Mouse (Mus musculus): ENCODE results near the gene Sgpp1.
A peak's percentile ranks its signal among the peaks of the same experiment; 100 is the strongest.
"Not testable (repeated sequence)": the region's sequence is repeated elsewhere in the genome, so short reads cannot be mapped to it uniquely, and the experiment has no call there.

Gene Sgpp1

DNA sequence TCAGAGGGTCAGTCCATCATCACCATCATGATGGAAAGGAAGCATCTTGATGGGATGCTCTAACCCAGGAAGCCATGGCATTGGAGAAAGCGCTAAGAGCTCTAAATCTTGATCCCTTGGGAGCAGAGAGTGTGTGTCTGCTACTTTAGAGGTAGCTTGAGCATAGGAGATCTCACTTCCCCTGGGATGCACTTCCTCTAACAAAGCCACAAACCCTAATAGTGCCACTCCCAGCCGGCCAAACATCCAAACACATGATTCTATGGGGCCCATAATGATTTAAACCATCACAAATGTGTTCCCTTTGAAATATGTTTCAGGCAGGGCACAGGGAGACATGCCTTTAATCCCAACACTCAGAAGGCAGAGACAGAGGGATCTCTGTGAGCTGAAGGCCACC, 46.5 kb downstream of the Sgpp1 start:
- no peak for DNase-seq (ENCODE audit: low spot score in 2 of 2)

DNA sequence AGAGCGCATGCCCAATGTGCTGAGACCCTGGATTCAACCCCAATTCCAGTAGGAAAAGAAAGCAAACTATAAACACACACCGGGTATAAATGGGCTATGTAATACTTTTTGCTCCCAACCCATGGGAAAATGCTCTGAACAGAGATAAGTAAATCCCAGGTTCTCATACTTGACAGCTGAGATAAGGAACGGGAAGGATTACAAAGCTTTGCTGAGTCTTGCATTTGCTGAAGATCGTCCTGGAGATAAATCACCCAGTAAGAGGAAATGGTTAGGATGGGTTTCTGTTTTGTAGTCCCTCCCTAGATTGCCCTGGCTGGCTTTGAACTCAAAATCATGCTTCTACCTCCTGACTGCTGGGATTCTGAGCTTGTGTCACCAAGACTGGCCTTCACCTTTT, 48.2 kb downstream of the Sgpp1 start:
- no peak for DNase-seq (ENCODE audit: low spot score in 2 of 2)

DNA sequence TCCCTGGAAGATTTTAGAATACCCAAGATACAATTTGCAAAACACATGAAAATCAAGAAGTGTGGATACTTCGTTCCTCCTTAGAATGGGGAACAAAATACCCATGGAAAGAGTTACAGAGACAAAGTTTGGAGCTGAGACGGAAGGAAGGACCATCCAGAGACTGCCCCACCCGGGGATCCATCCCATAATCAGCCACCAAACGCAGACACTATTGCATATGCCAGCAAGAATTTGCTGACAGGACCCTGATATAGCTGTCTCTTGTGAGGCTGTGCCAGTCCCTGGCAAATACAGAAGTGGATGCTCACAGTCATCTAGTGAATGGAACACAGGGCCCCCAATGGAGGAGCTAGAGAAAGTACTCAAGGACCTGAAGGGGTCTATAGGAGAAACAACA, 51.5 kb downstream of the Sgpp1 start:
- not testable (repeated sequence) for DNase-seq (ENCODE audit: low spot score in 2 of 2)

DNA sequence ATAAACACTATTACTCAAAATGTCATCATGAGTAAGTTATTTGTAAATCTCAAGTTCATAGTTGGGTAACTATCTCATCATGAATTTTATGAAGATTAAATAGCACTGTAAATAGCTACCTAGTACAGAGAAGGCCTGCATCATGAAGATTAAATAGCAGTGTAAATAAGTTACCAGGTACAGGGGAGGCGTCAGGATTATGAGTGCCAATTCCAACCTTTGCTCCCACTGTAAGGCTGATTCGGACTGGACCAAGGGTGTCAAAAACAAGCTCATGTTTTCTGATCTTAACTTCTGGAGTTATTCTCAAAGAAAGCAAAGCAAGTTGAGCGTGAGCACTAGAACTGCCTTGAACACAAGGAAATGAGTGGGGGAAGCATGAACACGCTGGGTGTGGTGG, 51.9 kb downstream of the Sgpp1 start:
- DNase-seq (ENCODE audit: low spot score in 2 of 2) = no peak

DNA sequence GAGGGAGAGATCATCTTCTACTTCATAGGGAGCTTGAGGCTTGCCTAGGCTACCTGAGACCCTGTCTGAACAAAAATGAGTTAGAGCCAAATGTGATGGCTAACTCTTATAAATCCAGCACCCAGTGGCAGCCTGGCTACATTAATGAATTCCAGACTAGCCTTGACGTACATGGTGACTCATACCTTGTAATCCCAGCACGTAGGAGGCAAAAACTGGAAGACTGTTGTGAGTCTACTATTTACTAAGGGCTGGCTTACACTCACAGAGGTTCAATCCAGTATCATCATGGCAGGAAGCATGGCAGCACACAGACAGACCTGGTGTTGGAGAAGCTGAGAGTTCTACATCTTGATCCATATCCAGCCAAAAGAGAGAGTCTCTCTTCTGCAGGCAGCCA, 52.7 kb downstream of the Sgpp1 start:
- DNase-seq (ENCODE audit: low spot score in 2 of 2) = no peak

DNA sequence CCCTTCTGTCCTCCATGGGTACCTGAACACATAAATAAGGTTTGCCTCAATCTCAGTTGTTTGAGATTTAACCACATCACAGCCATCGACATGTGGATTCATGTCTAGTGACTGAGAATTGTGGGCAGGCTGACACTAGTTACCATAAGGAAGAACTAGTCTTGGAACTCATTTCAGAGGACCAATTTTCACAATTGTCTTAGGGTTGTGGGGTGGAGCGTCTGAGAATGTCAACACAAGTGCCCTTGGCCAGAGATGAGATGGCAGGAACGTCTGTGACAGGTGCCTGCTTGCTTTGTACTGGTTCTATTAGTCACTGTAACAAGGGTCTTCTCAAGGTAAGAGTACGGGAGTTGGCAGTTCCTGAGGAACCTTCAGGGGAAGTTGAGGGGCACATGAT, 54.4 kb downstream of the Sgpp1 start:
- no peak for DNase-seq (ENCODE audit: low spot score in 2 of 2)

DNA sequence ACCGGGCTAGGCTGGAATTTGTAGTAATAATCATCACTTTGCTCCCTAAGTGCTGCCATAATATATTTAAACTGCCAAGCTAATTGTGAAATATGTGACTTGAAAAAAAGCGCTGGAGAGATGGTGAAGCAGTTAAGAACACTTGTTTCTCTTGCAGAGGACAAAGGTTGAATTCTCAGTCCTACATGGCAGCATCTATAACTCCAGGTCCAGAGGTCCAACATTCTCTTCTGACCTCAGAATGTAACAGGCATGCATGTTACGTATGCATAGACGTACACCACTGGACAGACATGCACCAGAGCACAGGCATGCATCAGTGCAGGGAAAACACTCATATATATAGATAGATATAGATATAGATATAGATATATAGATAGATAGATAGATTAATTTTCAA, 57.1 kb downstream of the Sgpp1 start:
- DNase-seq (ENCODE audit: low spot score in 2 of 2) = no peak

DNA sequence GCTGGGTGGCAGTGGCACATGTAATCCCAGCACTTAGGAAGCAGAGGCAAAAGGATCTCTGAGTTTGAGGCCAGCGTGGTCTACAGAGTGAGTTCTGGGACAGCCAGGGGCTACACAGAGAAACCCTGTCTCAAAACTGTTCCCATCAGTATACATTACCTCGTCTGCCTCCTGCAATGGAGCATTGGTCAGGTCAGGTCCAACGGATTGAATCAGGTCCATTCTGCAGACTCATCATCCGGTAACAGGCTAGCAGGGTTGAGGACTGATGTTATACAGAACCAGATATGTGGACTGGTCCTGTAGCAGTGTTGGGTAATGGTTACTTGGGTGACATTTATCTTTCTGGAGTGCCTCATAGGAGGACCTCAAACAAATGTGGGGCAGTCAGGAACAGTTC, 62.9 kb downstream of the Sgpp1 start:
- DNase-seq (ENCODE audit: low spot score in 2 of 2) = no peak

DNA sequence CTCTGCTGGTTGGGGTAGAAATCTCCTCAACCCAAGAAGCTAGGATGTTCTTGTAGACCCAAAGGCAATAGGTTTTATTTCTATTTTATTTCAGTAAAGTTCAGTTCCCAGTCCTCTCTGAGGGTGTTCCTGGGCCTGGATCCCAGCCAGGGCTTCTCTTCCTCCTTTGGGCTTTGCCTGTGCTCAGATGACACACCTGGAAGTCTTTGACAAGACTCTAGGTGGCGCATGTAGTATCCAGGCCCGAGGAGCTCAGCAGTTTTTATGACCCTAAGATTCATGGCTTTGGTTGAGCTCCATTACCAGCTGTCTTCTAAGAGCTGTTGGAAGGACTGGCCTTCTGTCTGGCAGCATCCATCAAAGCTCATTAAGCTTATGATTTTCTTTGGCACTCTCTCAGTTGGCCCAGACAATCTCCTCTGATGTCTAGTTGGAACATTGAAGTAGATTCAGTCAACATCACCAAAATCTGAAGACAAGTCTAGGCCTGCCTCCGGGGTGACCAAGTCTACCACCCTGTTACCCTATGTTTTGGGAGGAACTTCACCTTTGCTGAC, 63.7 kb downstream of the Sgpp1 start:
- no peak for DNase-seq (ENCODE audit: low spot score in 2 of 2)

DNA sequence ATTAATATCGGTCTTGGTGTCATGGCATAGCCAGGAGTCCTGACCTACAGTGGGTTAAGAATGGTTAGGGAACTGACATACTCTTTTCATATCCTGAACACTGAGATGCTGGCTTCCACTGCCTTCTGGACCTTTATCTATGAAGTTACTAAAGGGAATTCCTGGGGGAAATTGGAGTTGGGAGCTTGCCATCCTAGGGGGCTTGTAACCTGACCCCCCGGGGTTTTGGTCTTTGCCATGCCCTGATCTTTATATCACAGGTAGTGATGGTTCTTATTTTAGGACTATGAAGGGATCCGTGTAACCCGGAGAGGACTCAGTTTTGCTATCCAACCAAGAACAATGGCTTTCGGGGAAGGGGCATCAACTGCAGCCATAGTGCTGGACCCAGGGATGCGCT, 64.9 kb downstream of the Sgpp1 start:
- DNase-seq (ENCODE audit: low spot score in 2 of 2) = no peak

DNA sequence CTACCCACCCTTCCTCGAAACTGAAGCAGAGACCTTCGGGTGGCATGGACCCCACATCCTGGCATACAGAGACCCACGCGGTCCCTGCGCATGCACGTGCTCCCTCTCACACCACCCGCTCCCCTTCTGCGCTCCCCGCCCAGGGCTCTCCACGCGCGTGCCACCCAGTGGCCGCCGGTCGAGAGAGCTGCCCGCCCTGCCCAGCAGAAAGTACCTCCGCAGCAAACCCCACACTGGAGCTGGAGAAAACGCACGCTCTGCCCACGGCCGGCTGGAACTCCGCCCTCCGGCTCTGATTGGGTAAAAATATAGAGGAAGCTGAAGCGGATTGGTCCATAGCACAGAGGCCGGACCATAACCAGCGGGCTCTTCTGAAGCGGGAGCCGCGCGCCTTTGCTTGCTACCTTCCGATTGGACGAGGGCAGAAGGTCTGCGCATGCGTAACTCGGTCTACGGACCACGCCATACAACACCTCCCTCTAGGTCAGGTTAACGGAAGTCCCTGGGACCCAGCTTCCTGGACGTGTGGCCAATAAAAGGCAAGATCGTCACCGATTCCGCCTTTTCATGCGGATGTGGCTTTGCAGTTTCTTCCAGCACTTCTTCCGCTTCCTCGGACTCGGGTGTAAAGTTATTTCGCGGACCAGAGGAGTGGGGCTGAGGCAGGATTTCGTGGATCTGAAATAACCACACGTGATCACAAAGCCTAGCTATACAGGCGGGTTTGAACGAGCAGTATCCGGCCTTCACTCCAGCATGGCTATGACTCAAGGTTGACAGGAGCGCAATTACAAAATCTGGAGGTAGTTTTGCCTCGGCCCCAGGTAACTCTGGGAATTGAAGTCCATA, 66.0 kb downstream of the Sgpp1 start, which contains the start of gene Wdr89:
Gene Wdr89, minus strand, starts transcription at position 280 of the 849 bp plus-strand sequence.
- peak; percentile 100 for DNase-seq (ENCODE audit: low spot score in 2 of 2)

DNA sequence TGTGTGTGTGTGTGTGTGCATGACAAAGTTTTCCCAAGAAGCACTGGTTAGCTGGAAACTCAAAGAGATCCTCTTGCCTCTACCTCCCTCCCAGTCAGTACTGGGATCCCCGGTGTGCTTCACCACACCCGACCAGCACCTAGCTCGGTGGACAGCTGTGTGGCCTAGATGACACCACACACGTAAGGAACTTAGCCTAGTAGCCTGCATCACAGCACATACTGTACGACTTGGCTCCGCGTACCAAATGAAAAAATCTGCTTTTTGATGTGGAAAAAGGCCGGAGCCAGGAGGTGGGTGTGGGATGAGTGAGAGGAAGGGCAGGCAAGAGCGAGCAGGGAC, 66.6 kb downstream of the Sgpp1 start:
- no peak for DNase-seq (ENCODE audit: low spot score in 2 of 2)

DNA sequence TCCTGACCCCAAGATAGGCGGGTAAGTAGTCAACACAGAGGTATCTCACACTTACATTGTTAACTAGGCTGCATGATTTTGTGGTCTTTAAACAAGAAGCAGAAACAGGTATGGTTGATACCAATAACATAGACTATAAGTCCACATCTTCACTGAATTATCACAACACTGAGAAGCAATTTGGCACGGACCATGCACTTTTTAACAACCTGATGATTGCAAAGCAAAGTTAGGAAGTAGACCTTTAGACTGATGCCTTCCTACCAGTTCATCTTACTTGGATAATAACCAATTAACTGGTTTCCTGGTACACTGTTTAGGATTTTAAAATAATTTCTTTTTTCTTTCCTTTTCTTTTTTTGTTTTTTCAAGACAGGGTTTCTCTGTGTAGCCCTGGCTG, 67.3 kb downstream of the Sgpp1 start:
- no peak for DNase-seq (ENCODE audit: low spot score in 2 of 2)

DNA sequence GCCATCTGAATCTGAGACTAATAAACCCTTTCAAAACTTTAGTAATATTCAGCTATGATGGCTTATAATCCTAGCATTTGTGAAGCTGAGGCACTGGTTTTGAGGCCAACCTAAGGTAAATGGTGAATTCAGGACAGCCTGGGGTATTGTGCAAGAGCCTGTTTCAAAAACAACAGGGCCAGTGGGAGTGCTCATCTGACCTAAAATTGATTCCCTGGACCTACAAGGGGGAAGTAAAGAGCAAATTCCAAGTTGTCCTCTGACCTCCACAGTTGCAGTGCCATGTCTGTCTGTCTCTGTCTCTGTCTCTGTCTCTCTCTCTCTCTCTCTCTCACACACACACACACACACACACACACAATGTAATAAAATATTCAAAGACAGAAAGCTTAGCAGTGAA, 68.6 kb downstream of the Sgpp1 start:
- no peak for DNase-seq (ENCODE audit: low spot score in 2 of 2)

DNA sequence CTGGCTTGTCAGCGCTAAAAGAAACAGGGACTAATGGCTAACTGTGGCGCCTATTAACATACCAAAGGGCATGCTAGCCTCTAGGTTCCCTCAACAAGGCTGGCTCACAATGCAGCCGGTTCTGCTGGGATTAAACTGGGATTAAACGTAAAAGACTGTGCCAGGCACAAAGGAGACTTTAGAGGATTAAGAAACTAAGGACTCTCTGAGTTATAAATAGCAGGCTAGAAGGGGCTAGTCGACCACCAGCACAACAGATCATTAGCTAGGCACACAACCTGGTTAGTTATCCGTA, 71.1 kb downstream of the Sgpp1 start:
- DNase-seq (ENCODE audit: low spot score in 2 of 2) = no peak
